Mouse (Mus musculus) forebrain, embryonic 16.5 days (tissue): Measurements from ENCODE around the gene Phldb2. TPM values are rescaled to one million over a fixed set of nuclear protein-coding genes. Genes with fewer than 3 reads are reported as not detected.

Experiments
- ATAC-seq: fragments of 200-750 bp; cut with Nextera tagmentation; 2 replicates; pipeline ENCODE4 v1.8.0; 2017; ENCODE audit warnings: mild to moderate bottlenecking, moderate library complexity
- H3K27ac ChIP-seq: fragments of 300-500 bp; sonication (generic); 2 replicates; pipeline ENCODE4 v1.5.1; 2014; ENCODE audit warnings: low read length, control low read depth
- H3K27me3 ChIP-seq: fragments of 300-500 bp; sonication (generic); replicated peaks from 2 replicates; pipeline ENCODE4 v1.6.1; 2014; ENCODE audit warnings: low read length; ENCODE audit not compliant: control insufficient read depth, insufficient read depth
- H3K36me3 ChIP-seq: fragments of 300-500 bp; sonication (generic); 2 replicates; pipeline ENCODE4 v1.6.1; 2014; ENCODE audit not compliant: control insufficient read depth, insufficient read depth
- H3K4me1 ChIP-seq: fragments of 300-500 bp; sonication (generic); replicated peaks from 2 replicates; pipeline ENCODE4 v1.6.1; 2014; ENCODE audit warnings: low read length; ENCODE audit not compliant: control insufficient read depth, insufficient read depth
- H3K4me2 ChIP-seq: fragments of 300-500 bp; sonication (generic); 2 replicates; pipeline ENCODE4 v1.6.1; 2014; ENCODE audit warnings: mild to moderate bottlenecking, low read length, control low read depth
- H3K4me3 ChIP-seq: fragments of 300-500 bp; sonication (generic); replicated peaks from 2 replicates; pipeline ENCODE4 v1.5.1; 2014; ENCODE audit warnings: mild to moderate bottlenecking, low read length, control low read depth
- H3K9ac ChIP-seq: fragments of 300-500 bp; sonication (generic); replicated peaks from 2 replicates; pipeline ENCODE4 v1.6.1; 2014; ENCODE audit warnings: low read depth, low read length, control low read depth
- H3K9me3 ChIP-seq: fragments of 300-500 bp; sonication (generic); 2 replicates; pipeline ENCODE4 v1.6.1; 2016; ENCODE audit warnings: low read length; ENCODE audit not compliant: control insufficient read depth
- WGBS: fragments of 180-500 bp; shearing (Covaris S2); extraction: QIAGEN DNeasy Blood & Tissue Kit; methylation state at CpG from one replicate; pipeline ENCODE4 v1.1.7; 2014; 5-methylcytosine and 5-hydroxymethylcytosine counted together
- polyA plus RNA-seq: library from polyadenylated mRNA; unstranded; fragments of >200 nt; fragmentation: Nextera tagmentation; extraction: Ambion mirVana; gene quantifications from 2 replicates; pipeline ENCODE4 v1.2.1, GENCODE M21; 2015

The Phldb2 gene
- polyA plus RNA-seq, 1 experiment from 2014 or later, result 7.1 TPM

- H3K36me3 ChIP-seq, result no peaks in the 10 kb centered on the region
- no peak for ATAC-seq
- no peaks in the 10 kb centered on the region for H3K4me1 ChIP-seq
- no peaks in the 10 kb centered on the region for H3K27me3 ChIP-seq
- H3K27ac ChIP-seq, result no peak overlapping the region
- no peak overlapping the region for H3K9ac ChIP-seq
- 83% methylated on average over 6 of the region's 6 CpGs for WGBS
- H3K4me2 ChIP-seq, result no peak overlapping the region
- H3K9me3 ChIP-seq, result no peaks in the 10 kb centered on the region
- no peak overlapping the region for H3K4me3 ChIP-seq
Observed at GRCm38 (mm10) chr16:45923731-45924424, 29.5 kb downstream of the Phldb2 start.

GRCm38 (mm10) chr16:45922546-45923229 is 30.7 kb downstream of the Phldb2 start:
- Histone ChIP-seq H3K4me1 (no peaks in the 10 kb centered on the region), H3K9me3 (no peaks in the 10 kb centered on the region), H3K36me3 (no peaks in the 10 kb centered on the region), H3K4me3 (no peak overlapping the region), H3K4me2 (no peak overlapping the region), H3K9ac (no peak overlapping the region), H3K27ac (no peak overlapping the region), H3K27me3 (no peaks in the 10 kb centered on the region)
- 69% methylated on average over 8 of the region's 8 CpGs for WGBS
- no peak for ATAC-seq

- H3K4me2 ChIP-seq, result no peak overlapping the region
Observed at GRCm38 (mm10) chr16:45919572-45919971, 33.8 kb downstream of the Phldb2 start.

DNA sequence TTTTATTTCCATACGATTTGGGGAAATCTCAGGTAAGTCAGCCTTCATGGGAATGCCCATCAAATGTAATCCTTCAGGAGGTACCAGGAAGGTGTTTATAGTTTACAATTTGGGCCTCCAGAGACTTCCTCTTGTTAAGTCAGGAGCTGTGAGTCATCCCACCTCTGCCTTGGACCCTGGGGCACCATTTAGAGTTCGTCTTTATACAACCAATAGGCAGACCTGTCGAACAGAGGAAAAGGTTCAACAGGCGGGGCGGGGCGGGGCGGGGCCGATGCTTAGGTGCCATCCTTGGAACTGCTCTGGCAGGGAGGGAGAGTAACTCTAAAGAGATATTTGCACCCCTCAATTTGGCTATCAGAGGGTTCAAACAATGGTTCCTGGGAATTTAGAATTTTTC is 49.8 kb downstream of the Phldb2 start:
- H3K4me2 ChIP-seq, result no peak overlapping the region
- 90% methylated on average over 8 of the region's 8 CpGs for WGBS
- H3K9me3 ChIP-seq, result no peaks in the 10 kb centered on the region
- no peak for ATAC-seq
- H3K4me1 ChIP-seq, result no peaks in the 10 kb centered on the region
- H3K27ac ChIP-seq, result no peak overlapping the region
- no peak overlapping the region for H3K4me3 ChIP-seq
- no peaks in the 10 kb centered on the region for H3K36me3 ChIP-seq
- H3K27me3 ChIP-seq, result no peaks in the 10 kb centered on the region
- H3K9ac ChIP-seq, result no peak overlapping the region

More at GRCm38 (mm10) chr16:45919572-45919971, 33.8 kb downstream of the Phldb2 start:
- Histone ChIP-seq H3K9me3 (no peaks in the 10 kb centered on the region), H3K4me3 (no peak overlapping the region), H3K9ac (no peak overlapping the region), H3K4me1 (no peaks in the 10 kb centered on the region), H3K27me3 (no peaks in the 10 kb centered on the region), H3K36me3 (no peaks in the 10 kb centered on the region), H3K27ac (no peak overlapping the region)
- 65% methylated on average over 8 of the region's 8 CpGs for WGBS
- ATAC-seq, result peak; percentile 73

DNA sequence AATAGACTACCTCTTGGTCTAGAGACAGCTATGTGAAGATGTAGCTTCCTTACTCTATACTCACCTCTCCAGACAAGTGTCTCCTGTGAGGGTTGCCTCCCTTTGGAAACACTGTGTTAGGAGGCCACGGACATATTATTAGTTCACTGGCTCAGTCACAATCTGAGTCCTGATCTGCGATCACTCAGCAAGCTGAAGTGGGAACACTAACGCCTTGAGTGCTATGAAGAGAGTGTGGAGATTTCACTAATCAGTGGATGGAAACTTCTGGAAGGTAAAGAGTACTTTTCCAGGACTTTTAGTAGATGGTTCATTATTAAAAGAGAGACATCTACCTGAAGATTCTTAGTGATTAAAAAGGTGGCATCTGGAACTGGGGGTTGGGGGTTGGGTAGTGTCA is 54.9 kb downstream of the Phldb2 start:
- no peak overlapping the region for H3K4me3 ChIP-seq

GRCm38 (mm10) chr16:45896587-45896986 is 56.8 kb downstream of the Phldb2 start:
- 73% methylated on average over 2 of the region's 2 CpGs for WGBS
- ATAC-seq, result no peak

More for the DNA sequence above, 54.9 kb downstream of the Phldb2 start:
- Histone ChIP-seq H3K27ac (no peak overlapping the region), H3K27me3 (no peaks in the 10 kb centered on the region), H3K4me1 (no peaks in the 10 kb centered on the region), H3K4me2 (no peak overlapping the region), H3K9me3 (no peaks in the 10 kb centered on the region), H3K9ac (no peak overlapping the region), H3K36me3 (no peaks in the 10 kb centered on the region)
- ATAC-seq, result no peak
- 91% methylated on average over 3 of the region's 3 CpGs for WGBS

GRCm38 (mm10) chr16:45894998-45895397 is 58.4 kb downstream of the Phldb2 start:
- no peaks in the 10 kb centered on the region for H3K4me1 ChIP-seq
- no peak overlapping the region for H3K4me3 ChIP-seq
- H3K36me3 ChIP-seq, result no peaks in the 10 kb centered on the region
- 84% methylated on average over 5 of the region's 5 CpGs for WGBS
- ATAC-seq, result no peak
- H3K27me3 ChIP-seq, result no peaks in the 10 kb centered on the region
- no peaks in the 10 kb centered on the region for H3K9me3 ChIP-seq
- H3K9ac ChIP-seq, result no peak overlapping the region
- no peak overlapping the region for H3K4me2 ChIP-seq
- H3K27ac ChIP-seq, result no peak overlapping the region

More at GRCm38 (mm10) chr16:45896587-45896986, 56.8 kb downstream of the Phldb2 start:
- no peak overlapping the region for H3K4me2 ChIP-seq
- no peaks in the 10 kb centered on the region for H3K36me3 ChIP-seq
- H3K9ac ChIP-seq, result no peak overlapping the region
- H3K4me1 ChIP-seq, result no peaks in the 10 kb centered on the region
- no peak overlapping the region for H3K4me3 ChIP-seq
- H3K27ac ChIP-seq, result no peak overlapping the region
- H3K27me3 ChIP-seq, result no peaks in the 10 kb centered on the region
- no peaks in the 10 kb centered on the region for H3K9me3 ChIP-seq

DNA sequence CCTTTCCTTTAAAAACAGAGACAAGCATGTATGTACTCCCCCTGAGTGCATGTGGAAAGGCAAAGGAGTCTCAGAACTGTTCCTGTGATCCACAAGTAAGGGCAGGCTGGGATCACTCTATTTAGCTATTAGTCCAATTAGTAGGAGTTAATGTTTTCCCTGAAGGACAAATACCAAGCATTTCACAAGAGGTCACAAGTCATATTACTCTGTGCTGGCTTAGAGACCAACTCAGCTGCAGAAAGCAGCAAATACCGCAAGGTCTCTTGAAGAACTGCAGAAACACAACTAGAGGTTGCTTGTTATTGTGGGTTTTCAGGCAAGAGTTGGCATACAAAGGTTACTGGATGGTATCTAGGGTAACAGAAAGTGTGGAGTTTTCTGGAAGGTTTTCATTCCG is 59.6 kb downstream of the Phldb2 start:
- Histone ChIP-seq H3K4me2 (no peak overlapping the region), H3K9ac (no peak overlapping the region), H3K27ac (no peak overlapping the region), H3K4me1 (no peaks in the 10 kb centered on the region), H3K27me3 (no peaks in the 10 kb centered on the region), H3K36me3 (no peaks in the 10 kb centered on the region), H3K4me3 (no peak overlapping the region), H3K9me3 (no peaks in the 10 kb centered on the region)
- 88% methylated on average over 2 of the region's 2 CpGs for WGBS
- no peak for ATAC-seq

DNA sequence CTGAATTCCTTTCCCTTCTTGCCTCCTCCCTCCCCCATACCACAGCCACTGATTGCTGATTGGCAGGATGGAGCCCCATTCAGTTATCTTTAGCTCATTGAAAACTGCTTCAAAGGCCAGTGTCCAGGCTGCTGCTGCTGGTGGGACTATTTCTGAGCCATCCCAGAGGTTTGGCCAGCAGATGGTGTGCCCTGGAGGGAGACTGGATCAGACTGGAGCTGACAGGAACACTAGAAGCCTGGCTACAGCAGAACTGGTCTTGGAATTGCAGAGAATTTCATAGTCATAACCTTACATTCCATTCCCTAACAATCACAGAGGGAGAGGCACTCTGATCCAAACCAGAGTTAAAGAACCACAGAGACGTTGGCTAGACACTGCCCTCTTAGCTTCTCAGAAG is 60.5 kb downstream of the Phldb2 start:
- H3K4me3 ChIP-seq, result no peak overlapping the region
- H3K27me3 ChIP-seq, result no peaks in the 10 kb centered on the region
- no peak overlapping the region for H3K9ac ChIP-seq
- H3K4me1 ChIP-seq, result no peaks in the 10 kb centered on the region
- H3K4me2 ChIP-seq, result no peak overlapping the region
- no peaks in the 10 kb centered on the region for H3K9me3 ChIP-seq
- H3K27ac ChIP-seq, result no peak overlapping the region
- H3K36me3 ChIP-seq, result no peaks in the 10 kb centered on the region
- WGBS, result 52% methylated on average over 1 of the region's 1 CpGs
- no peak for ATAC-seq
